Mouse (Mus musculus) C2C12 (cell line): ENCODE results near the gene Zfp652. TPM values are rescaled to one million over a fixed set of nuclear protein-coding genes. Genes with fewer than 3 reads are reported as not detected.
"Not testable (repeated sequence)": the region's sequence is repeated elsewhere in the genome, so short reads cannot be mapped to it uniquely, and the experiment has no call there.

Source experiments
- H3K27me3 ChIP-seq: one replicate; pipeline ENCODE4 v1.6.1; 2011; ENCODE audit not compliant: control insufficient read depth, insufficient read depth, insufficient read length
- H3K36me3 ChIP-seq: one replicate; pipeline ENCODE4 v1.6.1; 2011; ENCODE audit not compliant: control insufficient read depth, insufficient read depth
- H3K4me3 ChIP-seq: one replicate; pipeline ENCODE4 v1.5.1; 2011; ENCODE audit warnings: mild to moderate bottlenecking, control low read depth; ENCODE audit not compliant: poor library complexity, insufficient read depth, severe bottlenecking
- H3K79me2 ChIP-seq: one replicate; pipeline ENCODE4 v1.6.1; 2011; ENCODE audit not compliant: control insufficient read depth, insufficient read depth
- H3K79me3 ChIP-seq: one replicate; pipeline ENCODE4 v1.6.1; 2011; ENCODE audit warnings: low read depth, control low read depth
- H3ac ChIP-seq: one replicate; pipeline ENCODE3; 2011; ENCODE audit warnings: low read depth; ENCODE audit not compliant: control insufficient read depth, insufficient read length
- CEBPB ChIP-seq: IDR thresholded peaks from one replicate; pipeline ENCODE4 v1.6.1; 2011; ENCODE audit warnings: low read depth, mild to moderate bottlenecking, control low read depth, moderate library complexity
- CTCF ChIP-seq: IDR thresholded peaks from one replicate; pipeline ENCODE4 v1.5.1; 2011; ENCODE audit not compliant: control insufficient read depth, insufficient read depth, insufficient read length
- FOSL1 ChIP-seq: IDR thresholded peaks from one replicate; pipeline ENCODE4 v1.8.0; 2011; ENCODE audit warnings: mild to moderate bottlenecking, low read length; ENCODE audit not compliant: poor library complexity, insufficient read depth, severe bottlenecking
- MAX ChIP-seq: IDR thresholded peaks from one replicate; pipeline ENCODE4 v1.6.1; 2011; ENCODE audit warnings: mild to moderate bottlenecking, control low read depth
- MYOD1 ChIP-seq: IDR thresholded peaks from one replicate; pipeline ENCODE4 v1.6.1; 2011; ENCODE audit warnings: low read depth; ENCODE audit not compliant: control insufficient read depth, insufficient read length
- MYOG ChIP-seq: IDR thresholded peaks from one replicate; pipeline ENCODE4 v1.6.1; 2011; ENCODE audit not compliant: control insufficient read depth, insufficient read length; ENCODE audit errors: extremely low read depth
- USF1 ChIP-seq: IDR thresholded peaks from one replicate; pipeline ENCODE4 v1.6.1; 2011; ENCODE audit warnings: low read depth, mild to moderate bottlenecking, control low read depth, moderate library complexity
- polyA plus RNA-seq: library from polyadenylated mRNA; unstranded; fragments of >200 nt; fragmentation: generic; extraction: Trizol; gene quantifications from one replicate; pipeline ENCODE4 v1.2.1, GENCODE M21; 2012; ENCODE audit warnings: missing spikeins

Gene Zfp652
- polyA plus RNA-seq, 1 experiment: 4.8 TPM

GRCm38 (mm10) chr11:95860071-95860490, 147.6 kb downstream of the Zfp652 start:
- TF ChIP-seq CEBPB (no peak), FOSL1 (no peak), MAX (no peak), USF1 (no peak)
- H3K79me2 ChIP-seq: no peaks in the 10 kb centered on the region
- H3K79me3 ChIP-seq: no peaks in the 10 kb centered on the region
- H3K4me3 ChIP-seq: peak overlapping the region; percentile 74
- no peaks in the 10 kb centered on the region for H3K27me3 ChIP-seq
- peak overlapping the region; percentile 55 for H3ac ChIP-seq
- no peaks in the 10 kb centered on the region for H3K36me3 ChIP-seq

GRCm38 (mm10) chr11:95861397-95861796, 148.9 kb downstream of the Zfp652 start:
- Histone ChIP-seq H3K79me3 (no peaks in the 10 kb centered on the region), H3K4me3 (no peak overlapping the region), H3K27me3 (no peaks in the 10 kb centered on the region), H3ac (no peak overlapping the region), H3K36me3 (no peaks in the 10 kb centered on the region), H3K79me2 (no peaks in the 10 kb centered on the region)
- TF ChIP-seq CTCF (no peak), FOSL1 (no peak), MYOD1 (no peak), CEBPB (no peak), MYOG (no peak), USF1 (no peak), MAX (no peak)

GRCm38 (mm10) chr11:95869442-95869841, 157.0 kb downstream of the Zfp652 start:
- TF ChIP-seq CEBPB (no peak), USF1 (no peak), FOSL1 (no peak), MYOD1 (no peak), CTCF (no peak), MYOG (no peak), MAX (no peak)
- no peak overlapping the region for H3ac ChIP-seq
- no peaks in the 10 kb centered on the region for H3K79me3 ChIP-seq
- H3K4me3 ChIP-seq: no peak overlapping the region
- H3K36me3 ChIP-seq: no peaks in the 10 kb centered on the region
- no peaks in the 10 kb centered on the region for H3K27me3 ChIP-seq
- H3K79me2 ChIP-seq: no peaks in the 10 kb centered on the region

DNA sequence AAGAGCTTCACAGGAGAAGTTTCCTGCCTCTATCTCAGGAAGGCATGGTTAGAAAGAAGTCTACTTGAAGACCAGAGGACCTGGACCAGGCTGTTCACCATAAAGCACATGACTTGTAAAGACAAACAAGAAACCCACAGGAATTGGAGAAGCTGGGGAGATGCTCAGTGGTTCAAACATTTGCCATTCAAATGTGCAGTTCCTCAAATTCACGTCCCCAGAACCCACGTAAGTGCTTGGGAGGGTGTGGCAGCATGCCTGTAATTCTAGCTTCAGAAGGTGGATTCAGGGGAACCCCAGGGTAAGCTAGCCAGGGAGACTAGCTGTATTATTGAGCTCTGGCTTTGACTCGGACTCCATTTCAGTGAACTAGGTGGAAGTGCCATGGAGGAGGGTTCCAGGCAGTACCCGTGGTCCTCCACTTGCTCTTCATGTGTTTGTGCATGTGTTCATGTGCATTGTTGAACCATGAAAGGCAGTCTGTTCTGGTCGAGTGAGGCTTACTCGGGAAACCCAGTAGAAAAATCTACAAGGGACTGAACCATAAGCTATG, 157.5 kb downstream of the Zfp652 start:
- H3K27me3 ChIP-seq: no peaks in the 10 kb centered on the region
- no peaks in the 10 kb centered on the region for H3K79me3 ChIP-seq
- H3K4me3 ChIP-seq: no peak overlapping the region
- H3K79me2 ChIP-seq: no peaks in the 10 kb centered on the region
- no peak for TF ChIP-seq CEBPB
- no peak for TF ChIP-seq FOSL1
- H3ac ChIP-seq: no peak overlapping the region
- H3K36me3 ChIP-seq: no peaks in the 10 kb centered on the region

DNA sequence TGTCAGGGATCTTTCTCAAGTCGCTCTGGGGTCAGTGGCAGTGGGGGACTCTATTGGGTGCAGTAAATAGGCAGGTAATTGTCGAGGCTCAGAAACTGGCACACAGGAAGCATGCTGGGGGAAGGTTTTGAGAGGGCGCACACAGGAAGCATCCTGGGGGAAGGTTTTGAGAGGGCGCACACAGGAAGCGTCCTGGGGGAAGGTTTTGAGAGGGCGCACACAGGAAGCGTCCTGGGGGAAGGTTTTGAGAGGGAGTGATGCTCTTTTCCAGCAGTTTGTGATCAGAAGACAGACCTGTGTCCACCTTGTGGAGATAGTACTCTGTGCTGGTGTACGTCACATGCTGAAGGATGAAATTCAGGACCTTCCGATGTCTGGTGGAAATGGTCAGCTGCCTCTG, 163.3 kb downstream of the Zfp652 start:
- Histone ChIP-seq H3K79me2 (no peaks in the 10 kb centered on the region), H3K36me3 (no peaks in the 10 kb centered on the region), H3K79me3 (no peaks in the 10 kb centered on the region), H3K4me3 (no peak overlapping the region), H3ac (no peak overlapping the region), H3K27me3 (peaks cover 3% of the 10 kb centered on the region)
- TF ChIP-seq CTCF (no peak), MYOG (no peak), USF1 (no peak), MYOD1 (no peak), MAX (no peak), CEBPB (no peak), FOSL1 (no peak)

GRCm38 (mm10) chr11:95876296-95876695, 163.8 kb downstream of the Zfp652 start:
- TF ChIP-seq CTCF: no peak
- TF ChIP-seq CEBPB: no peak
- no peak for TF ChIP-seq FOSL1
- no peak for TF ChIP-seq MAX
- no peak for TF ChIP-seq MYOD1
- no peak for TF ChIP-seq MYOG
- Histone ChIP-seq H3K4me3 (no peak overlapping the region), H3K27me3 (peaks cover 3% of the 10 kb centered on the region), H3ac (no peak overlapping the region), H3K36me3 (no peaks in the 10 kb centered on the region), H3K79me3 (no peaks in the 10 kb centered on the region), H3K79me2 (no peaks in the 10 kb centered on the region)

DNA sequence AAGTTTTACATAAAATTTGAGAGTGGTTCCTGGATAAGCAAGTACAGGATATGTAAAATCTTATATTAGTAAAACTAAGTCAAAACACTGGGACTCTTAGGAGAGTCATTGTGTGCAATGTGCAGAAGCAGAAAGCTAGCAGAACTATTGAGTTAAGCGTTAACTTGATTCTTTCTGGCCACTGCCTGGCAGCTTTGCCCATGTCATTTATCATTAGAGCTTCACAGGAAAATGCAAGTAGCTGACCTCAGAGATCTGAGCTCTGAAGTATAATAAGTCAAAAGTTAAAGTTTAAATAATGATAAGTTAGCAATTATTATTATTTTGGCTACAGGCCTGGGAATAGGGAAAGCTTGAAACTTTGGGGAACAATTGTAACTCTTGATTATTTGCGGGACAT, 167.4 kb downstream of the Zfp652 start:
- H3ac ChIP-seq, H3K36me3 ChIP-seq, H3K79me3 ChIP-seq, H3K4me3 ChIP-seq, H3K79me2 ChIP-seq: not testable (repeated sequence)
- peaks cover 20% of the 10 kb centered on the region for H3K27me3 ChIP-seq

Other genes with a start within 250 kb of the Zfp652 start
- 1.2 TPM for gene Nxph3, start 198.1 kb upstream of the Zfp652 start, polyA plus RNA-seq
- 0.02 TPM for gene Ngfr, start 124.9 kb upstream of the Zfp652 start, polyA plus RNA-seq
- gene Phb, start 45.7 kb upstream of the Zfp652 start, polyA plus RNA-seq: 396 TPM
- gene B130006D01Rik, start 10.9 kb downstream of the Zfp652 start, polyA plus RNA-seq: 0.02 TPM
- gene Phospho1, start 111.8 kb downstream of the Zfp652 start, polyA plus RNA-seq: 98.3 TPM
- gene Gngt2, start 124.5 kb downstream of the Zfp652 start, polyA plus RNA-seq: 2.7 TPM
- gene Abi3, start 129.8 kb downstream of the Zfp652 start, polyA plus RNA-seq: 0.33 TPM
- gene B4galnt2, start 202.2 kb downstream of the Zfp652 start, polyA plus RNA-seq: not detected